Mouse (Mus musculus): ENCODE results near the gene Cct4.
A peak's percentile ranks its signal among the peaks of the same experiment; 100 is the strongest.

DNA sequence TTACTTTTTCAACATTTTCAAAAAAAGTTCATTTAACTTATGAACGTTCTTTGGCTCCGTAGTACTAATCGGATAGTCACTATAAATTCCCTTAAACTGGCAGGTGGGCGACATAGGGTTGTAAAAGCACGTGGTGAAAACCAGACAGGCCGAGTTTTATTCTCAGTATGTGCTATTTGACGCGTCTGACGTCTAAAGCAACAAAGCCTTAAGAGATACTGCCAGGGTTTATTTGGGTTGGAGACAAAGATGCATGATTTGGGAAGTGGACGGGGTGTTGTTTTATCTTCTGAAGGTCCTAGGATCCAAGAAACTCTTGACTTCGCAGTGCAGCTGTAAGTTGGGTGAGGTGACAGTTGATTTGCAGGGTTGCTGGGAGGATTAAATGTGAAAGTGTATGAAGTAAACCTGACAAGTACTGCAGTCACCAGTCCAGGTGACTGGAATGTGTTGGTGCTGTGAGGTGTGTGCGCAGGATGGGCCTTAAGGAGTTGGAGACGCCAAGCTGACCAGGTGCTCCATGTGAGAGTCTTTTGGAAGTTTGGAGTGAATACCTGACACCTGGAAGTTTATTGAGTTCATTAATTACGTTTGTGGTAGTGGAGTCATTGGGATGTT, 1.0 kb downstream of the Cct4 start:
- TF ChIP-seq HCFC1 (IDR thresholded peaks at IDR 0.05; ENCODE audit: low read depth, low read length) (0 out of 2 replicates have a peak, but pooled peaks have one; percentile 31), POLR2A (IDR thresholded peaks at IDR 0.05; ENCODE audit: control insufficient read depth in 1 of 2, insufficient read depth in 1 of 2, low read depth in 1 of 2, low read length in 2 of 2, poor library complexity in 1 of 2) (no peak)

Measured in MEL (cell line).